Mouse (Mus musculus) lung, postnatal 10 days (tissue): Measurements from ENCODE around the gene Kalrn.

Experiments used
- DNase-seq: peaks from one replicate; pipeline ENCODE4 v3.0.0; 2021

The Kalrn gene

GRCm38 (mm10) chr16:34017241-34017640 lies 556.1 kb downstream of the Kalrn start:
- DNase-seq = no peak

GRCm38 (mm10) chr16:34011991-34012845 lies 561.1 kb downstream of the Kalrn start:
- no peak for DNase-seq

GRCm38 (mm10) chr16:34009567-34009966 lies 563.8 kb downstream of the Kalrn start:
- no peak for DNase-seq

GRCm38 (mm10) chr16:34005986-34006385 lies 567.3 kb downstream of the Kalrn start:
- no peak for DNase-seq

- peak; percentile 80 for DNase-seq
These were observed 569.2 kb downstream of the Kalrn start for GRCm38 (mm10) chr16:34004128-34004578.

GRCm38 (mm10) chr16:34003566-34004127 lies 569.7 kb downstream of the Kalrn start:
- DNase-seq = no peak

GRCm38 (mm10) chr16:34000715-34001114 lies 572.6 kb downstream of the Kalrn start:
- peak; percentile 22 for DNase-seq

GRCm38 (mm10) chr16:33999388-33999787 lies 573.9 kb downstream of the Kalrn start:
- peak; percentile 76 for DNase-seq

- DNase-seq = no peak
These were observed 575.3 kb downstream of the Kalrn start for GRCm38 (mm10) chr16:33998011-33998410.

- peak; percentile 75 for DNase-seq
These were observed 577.3 kb downstream of the Kalrn start for GRCm38 (mm10) chr16:33996030-33996429.

GRCm38 (mm10) chr16:33995496-33995895 lies 577.8 kb downstream of the Kalrn start:
- DNase-seq = no peak

- no peak for DNase-seq
These were observed 579.0 kb downstream of the Kalrn start for GRCm38 (mm10) chr16:33994321-33994720.

- DNase-seq = no peak
These were observed 582.6 kb downstream of the Kalrn start for GRCm38 (mm10) chr16:33990712-33991111.

- DNase-seq = no peak
These were observed 584.2 kb downstream of the Kalrn start for GRCm38 (mm10) chr16:33989106-33989505.

- peak; percentile 64 for DNase-seq
These were observed 584.8 kb downstream of the Kalrn start for GRCm38 (mm10) chr16:33988358-33989012.

- DNase-seq = no peak
These were observed 586.3 kb downstream of the Kalrn start for GRCm38 (mm10) chr16:33986993-33987392.

GRCm38 (mm10) chr16:33985372-33985771 lies 588.0 kb downstream of the Kalrn start:
- DNase-seq = no peak

- no peak for DNase-seq
These were observed 589.6 kb downstream of the Kalrn start for GRCm38 (mm10) chr16:33983712-33984111.

GRCm38 (mm10) chr16:33979855-33980254 lies 593.5 kb downstream of the Kalrn start:
- no peak for DNase-seq

GRCm38 (mm10) chr16:33967283-33967640 lies 606.1 kb downstream of the Kalrn start:
- no peak for DNase-seq

- peak; percentile 89 for DNase-seq
These were observed 606.6 kb downstream of the Kalrn start, which contains the start of gene Umps for GRCm38 (mm10) chr16:33966538-33967282. TSS of gene Umps (minus strand) at chr16:33967038.

GRCm38 (mm10) chr16:33965878-33966537 lies 607.3 kb downstream of the Kalrn start:
- no peak for DNase-seq
